Mouse (Mus musculus) embryonic facial prominence, embryonic 13.5 days (tissue): ENCODE data around the gene Nln. TPM values are rescaled to one million over a fixed set of nuclear protein-coding genes. Genes with fewer than 3 reads are reported as not detected.

ENCODE experiments used
- ATAC-seq: fragments of 200-750 bp; cut with Nextera tagmentation; 2 replicates; pipeline ENCODE4 v1.8.0; 2017; ENCODE audit warnings: low read depth; ENCODE audit not compliant: insufficient number of reproducible peaks, insufficient read depth, low FRiP score, low TSS enrichment
- H3K27ac ChIP-seq: fragments of 300-500 bp; sonication (generic); 2 replicates; pipeline ENCODE4 v1.5.1; 2015; ENCODE audit warnings: moderate library complexity, mild to moderate bottlenecking, inconsistent platforms
- H3K27me3 ChIP-seq: fragments of 300-500 bp; sonication (generic); 2 replicates; pipeline ENCODE4 v1.6.1; 2015; ENCODE audit warnings: mild to moderate bottlenecking, inconsistent platforms
- H3K36me3 ChIP-seq: fragments of 300-500 bp; sonication (generic); 2 replicates; pipeline ENCODE4 v1.6.1; 2015; ENCODE audit warnings: mild to moderate bottlenecking, inconsistent platforms
- H3K4me1 ChIP-seq: fragments of 300-500 bp; sonication (generic); 2 replicates; pipeline ENCODE4 v1.6.1; 2015; ENCODE audit warnings: inconsistent platforms
- H3K4me2 ChIP-seq: fragments of 300-500 bp; sonication (generic); 2 replicates; pipeline ENCODE4 v1.6.1; 2015; ENCODE audit warnings: moderate library complexity, mild to moderate bottlenecking, inconsistent platforms
- H3K4me3 ChIP-seq: fragments of 300-500 bp; sonication (generic); 2 replicates; pipeline ENCODE4 v1.5.1; 2015; ENCODE audit warnings: mild to moderate bottlenecking, inconsistent platforms
- H3K9ac ChIP-seq: fragments of 300-500 bp; sonication (generic); 2 replicates; pipeline ENCODE4 v1.6.1; 2015; ENCODE audit warnings: mild to moderate bottlenecking, inconsistent platforms
- H3K9me3 ChIP-seq: fragments of 300-500 bp; sonication (generic); 2 replicates; pipeline ENCODE4 v1.6.1; 2016; ENCODE audit warnings: inconsistent platforms
- WGBS: fragments of 180-500 bp; shearing (Covaris S2); methylation state at CpG from one replicate; pipeline ENCODE4 v1.1.7; 2015; ENCODE audit warnings: mixed read lengths; 5-methylcytosine and 5-hydroxymethylcytosine counted together
- polyA plus RNA-seq: library from polyadenylated mRNA; unstranded; fragments of >200 nt; fragmentation: Nextera tagmentation; extraction: Ambion mirVana; gene quantifications from 2 replicates; pipeline ENCODE4 v1.2.1, GENCODE M21; 2015

Nln gene
- polyA plus RNA-seq: 13.0 and 14.6 TPM in 2 replicates

GRCm38 (mm10) chr13:104109288-104109815, at the start of gene Nln, which contains the start of gene Sgtb:
TSS of gene Nln (minus strand) at chr13:104109614.
TSS of gene Sgtb (plus strand) at chr13:104109741.
- H3K36me3 ChIP-seq: peaks cover 5% of the 10 kb centered on the region; the same call in 1 of the 2 replicates
- ATAC-seq: peak; percentile 96
- under 1% methylated on average over 31 of the region's 44 CpGs for WGBS
- H3K27me3 ChIP-seq: no peaks in the 10 kb centered on the region
- peak within 1 kb of the TSS; percentile 82 for H3K4me3 ChIP-seq
- peak within 1 kb of the TSS; percentile 75 for H3K9ac ChIP-seq
- peaks cover 25% of the 10 kb centered on the region for H3K4me1 ChIP-seq
- peak within 1 kb of the TSS; percentile 85 for H3K4me2 ChIP-seq
- H3K9me3 ChIP-seq: peaks cover 9% of the 10 kb centered on the region
- H3K27ac ChIP-seq: peak within 1 kb of the TSS; percentile 13; the same call in 1 of the 2 replicates

GRCm38 (mm10) chr13:104155686-104156085, 46.3 kb upstream of the Nln start:
- peaks cover 46% of the 10 kb centered on the region for H3K36me3 ChIP-seq
- H3K4me1 ChIP-seq: peaks cover 11% of the 10 kb centered on the region; the same call in 1 of the 2 replicates
- ATAC-seq: no peak
- H3K9me3 ChIP-seq: no peaks in the 10 kb centered on the region
- H3K4me2 ChIP-seq: no peak overlapping the region
- 19% methylated on average over 1 of the region's 1 CpGs for WGBS
- H3K27ac ChIP-seq: no peak overlapping the region
- no peak overlapping the region for H3K9ac ChIP-seq
- H3K27me3 ChIP-seq: no peaks in the 10 kb centered on the region
- no peak overlapping the region for H3K4me3 ChIP-seq

- Histone ChIP-seq H3K36me3 (peaks cover 42% of the 10 kb centered on the region), H3K4me3 (no peak overlapping the region), H3K27ac (peak overlapping the region; percentile 39), H3K4me1 (peaks cover 11% of the 10 kb centered on the region; the same call in 1 of the 2 replicates), H3K9me3 (no peaks in the 10 kb centered on the region), H3K27me3 (no peaks in the 10 kb centered on the region), H3K4me2 (no peak overlapping the region), H3K9ac (no peak overlapping the region)
- 66% methylated on average over 7 of the region's 7 CpGs for WGBS
- no peak for ATAC-seq
Measured at GRCm38 (mm10) chr13:104155106-104155505, 45.7 kb upstream of the Nln start.

- no peaks in the 10 kb centered on the region for H3K9me3 ChIP-seq
- WGBS: 94% methylated on average over 5 of the region's 5 CpGs
- no peak overlapping the region for H3K4me2 ChIP-seq
- H3K36me3 ChIP-seq: peaks cover 40% of the 10 kb centered on the region
- ATAC-seq: no peak
- no peak overlapping the region for H3K9ac ChIP-seq
- H3K27me3 ChIP-seq: no peaks in the 10 kb centered on the region
- peaks cover 11% of the 10 kb centered on the region; the same call in 1 of the 2 replicates for H3K4me1 ChIP-seq
- H3K4me3 ChIP-seq: no peak overlapping the region
- no peak overlapping the region for H3K27ac ChIP-seq
Measured at GRCm38 (mm10) chr13:104154180-104154579, 44.8 kb upstream of the Nln start.

GRCm38 (mm10) chr13:104145646-104146045, 36.2 kb upstream of the Nln start:
- 92% methylated on average over 3 of the region's 3 CpGs for WGBS
- Histone ChIP-seq H3K9ac (no peak overlapping the region), H3K27ac (no peak overlapping the region), H3K4me3 (no peak overlapping the region), H3K4me1 (no peaks in the 10 kb centered on the region), H3K27me3 (no peaks in the 10 kb centered on the region), H3K36me3 (peaks cover 79% of the 10 kb centered on the region), H3K4me2 (no peak overlapping the region), H3K9me3 (no peaks in the 10 kb centered on the region)
- no peak for ATAC-seq

- H3K9me3 ChIP-seq: no peaks in the 10 kb centered on the region
- no peak for ATAC-seq
- 87% methylated on average over 9 of the region's 9 CpGs for WGBS
Measured at GRCm38 (mm10) chr13:104144871-104145270, 35.5 kb upstream of the Nln start.

GRCm38 (mm10) chr13:104139369-104140209, 30.2 kb upstream of the Nln start:
- H3K9ac ChIP-seq: no peak overlapping the region
- H3K27me3 ChIP-seq: no peaks in the 10 kb centered on the region
- peaks cover 58% of the 10 kb centered on the region for H3K36me3 ChIP-seq
- no peak overlapping the region for H3K4me3 ChIP-seq
- 0 out of 2 replicates have a peak, but pooled peaks cover 3% of the 10 kb centered on the region for H3K4me1 ChIP-seq
- no peaks in the 10 kb centered on the region for H3K9me3 ChIP-seq
- H3K4me2 ChIP-seq: no peak overlapping the region
- ATAC-seq: peak; percentile 26; the same call in 1 of the 2 replicates
- 41% methylated on average over 13 of the region's 13 CpGs for WGBS
- no peak overlapping the region for H3K27ac ChIP-seq

More at GRCm38 (mm10) chr13:104144871-104145270, 35.5 kb upstream of the Nln start:
- H3K27me3 ChIP-seq: no peaks in the 10 kb centered on the region
- H3K4me3 ChIP-seq: no peak overlapping the region
- no peak overlapping the region for H3K9ac ChIP-seq
- H3K27ac ChIP-seq: no peak overlapping the region
- no peaks in the 10 kb centered on the region for H3K4me1 ChIP-seq
- peaks cover 86% of the 10 kb centered on the region for H3K36me3 ChIP-seq
- H3K4me2 ChIP-seq: no peak overlapping the region

GRCm38 (mm10) chr13:104134510-104135085, 25.2 kb upstream of the Nln start:
- Histone ChIP-seq H3K4me3 (no peak overlapping the region), H3K4me2 (no peak overlapping the region), H3K9me3 (no peaks in the 10 kb centered on the region), H3K9ac (no peak overlapping the region), H3K36me3 (peaks cover 38% of the 10 kb centered on the region), H3K27ac (no peak overlapping the region), H3K27me3 (no peaks in the 10 kb centered on the region), H3K4me1 (0 out of 2 replicates have a peak, but pooled peaks cover under 1% of the 10 kb centered on the region)
- 87% methylated on average over 4 of the region's 4 CpGs for WGBS
- no peak for ATAC-seq

- H3K27me3 ChIP-seq: no peaks in the 10 kb centered on the region
- H3K4me1 ChIP-seq: no peaks in the 10 kb centered on the region
- H3K27ac ChIP-seq: no peak overlapping the region
- no peak for ATAC-seq
- no peak overlapping the region for H3K4me2 ChIP-seq
- WGBS: 86% methylated on average over 2 of the region's 2 CpGs
- H3K9ac ChIP-seq: no peak overlapping the region
- H3K4me3 ChIP-seq: no peak overlapping the region
- H3K9me3 ChIP-seq: no peaks in the 10 kb centered on the region
- H3K36me3 ChIP-seq: peaks cover 34% of the 10 kb centered on the region
Measured at GRCm38 (mm10) chr13:104132561-104132960, 23.1 kb upstream of the Nln start.

GRCm38 (mm10) chr13:104123662-104124381, 14.4 kb upstream of the Nln start:
- ATAC-seq: no peak
- Histone ChIP-seq H3K27ac (no peak overlapping the region), H3K27me3 (no peaks in the 10 kb centered on the region), H3K4me3 (no peak overlapping the region), H3K9ac (no peak overlapping the region), H3K4me1 (no peaks in the 10 kb centered on the region), H3K36me3 (peaks cover 22% of the 10 kb centered on the region), H3K9me3 (no peaks in the 10 kb centered on the region), H3K4me2 (no peak overlapping the region)
- 88% methylated on average over 20 of the region's 20 CpGs for WGBS
